Mouse (Mus musculus) macrophage (primary cell): ENCODE data around the gene Dixdc1. TPM values are rescaled to one million over a fixed set of nuclear protein-coding genes. Genes with fewer than 3 reads are reported as not detected.

ENCODE experiments used
- H3K27ac ChIP-seq: fragments of 350-480 bp; formaldehyde crosslinking; 2 replicates; pipeline ENCODE4 v1.9.0; 2021
- H3K36me3 ChIP-seq: fragments of 350-480 bp; formaldehyde crosslinking; 2 replicates; pipeline ENCODE4 v1.9.0; 2021; ENCODE audit errors: inconsistent target
- H3K4me3 ChIP-seq: fragments of 350-480 bp; formaldehyde crosslinking; 2 replicates; pipeline ENCODE4 v1.9.0; 2021; ENCODE audit errors: inconsistent target
- H3K79me2 ChIP-seq: fragments of 350-480 bp; formaldehyde crosslinking; 2 replicates; pipeline ENCODE4 v1.9.0; 2021; ENCODE audit errors: inconsistent target
- whole genome bisulfite sequencing: methylation state at CpG from one replicate; pipeline ENCODE4 v1.1.7; 2026; ENCODE audit warnings: inconsistent platforms; ENCODE audit not compliant: missing documents; 5-methylcytosine and 5-hydroxymethylcytosine counted together
- polyA plus RNA-seq: library from polyadenylated mRNA; stranded (reverse); fragments of 250-400 nt; gene quantifications from 3 replicates; pipeline ENCODE4 v1.2.4, GENCODE M21; 2018; ENCODE audit warnings: inconsistent platforms

Gene Dixdc1
- polyA plus RNA-seq, 1 experiment from 2014 or later = 0.03 TPM

DNA sequence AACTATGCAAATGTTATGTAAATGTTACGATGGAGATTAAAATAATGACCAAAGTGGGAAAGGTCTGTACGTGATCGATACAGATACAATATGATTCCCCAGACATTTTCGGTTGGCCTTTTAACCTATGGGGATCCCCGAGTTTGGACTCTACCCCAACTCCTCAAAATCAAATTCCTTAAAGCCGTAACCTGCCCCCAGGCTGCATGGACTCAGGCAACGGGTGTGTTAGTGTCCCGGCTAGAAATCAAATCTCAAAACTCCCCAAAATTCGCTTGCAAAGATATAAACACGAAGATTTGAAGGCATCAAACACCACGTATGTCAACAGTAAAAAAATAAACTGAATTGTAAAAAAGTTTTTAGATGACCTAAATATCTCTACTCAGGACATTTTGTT is 123.2 kb downstream of the Dixdc1 start:
- Histone ChIP-seq H3K4me3 (peak overlapping the region; percentile 76), H3K79me2 (peaks cover 44% of the 10 kb centered on the region), H3K27ac (no peak overlapping the region), H3K36me3 (peaks cover 26% of the 10 kb centered on the region)
- 45% methylated on average over 10 of the region's 11 CpGs for WGBS

Other genes starting within 250 kb of the Dixdc1 start
- not detected in 3 replicates for gene Plet1, start 245.0 kb downstream of the Dixdc1 start, polyA plus RNA-seq
- gene Pts, start 210.8 kb downstream of the Dixdc1 start, polyA plus RNA-seq = 36.6 to 64.4 TPM (median 48.4 TPM) in 3 replicates
- 44.2 to 59.1 TPM (median 54.5 TPM) in 3 replicates for gene Il18, start 184.7 kb downstream of the Dixdc1 start, polyA plus RNA-seq
- 2.7 to 3.6 TPM (median 2.9 TPM) in 3 replicates for gene Bco2, start 184.3 kb downstream of the Dixdc1 start, polyA plus RNA-seq
- gene Tex12, start 178.2 kb downstream of the Dixdc1 start, polyA plus RNA-seq = not detected in 3 replicates
- gene Sdhd, start 135.7 kb downstream of the Dixdc1 start, polyA plus RNA-seq = 84.1 to 152 TPM (median 148 TPM) in 3 replicates
- 108 to 125 TPM (median 123 TPM) in 3 replicates for gene Timm8b, start 135.6 kb downstream of the Dixdc1 start, polyA plus RNA-seq
- 0.34 to 1.1 TPM (median 0.45 TPM) in 3 replicates for gene Pih1d2, start 122.2 kb downstream of the Dixdc1 start, polyA plus RNA-seq
- 17.0 to 40.6 TPM (median 19.3 TPM) in 3 replicates for gene Nkapd1, start 122.1 kb downstream of the Dixdc1 start, polyA plus RNA-seq
- gene Dlat, start 79.7 kb downstream of the Dixdc1 start, polyA plus RNA-seq = 17.0 to 33.3 TPM (median 24.8 TPM) in 3 replicates
- gene 2310030G06Rik, start 7.0 kb upstream of the Dixdc1 start, polyA plus RNA-seq = not detected in 3 replicates
- 0.48 to 0.95 TPM (median 0.95 TPM) in 3 replicates for gene Cryab, start 11.8 kb upstream of the Dixdc1 start, polyA plus RNA-seq
- not detected in 3 replicates for gene Hspb2, start 12.8 kb upstream of the Dixdc1 start, polyA plus RNA-seq
- 2.4 to 5.8 TPM (median 2.7 TPM) in 3 replicates for gene Fdxacb1, start 28.7 kb upstream of the Dixdc1 start, polyA plus RNA-seq
- gene Alg9, start 35.5 kb upstream of the Dixdc1 start, polyA plus RNA-seq = 15.2 to 18.8 TPM (median 15.5 TPM) in 3 replicates
- gene 1110032A03Rik, start 36.0 kb upstream of the Dixdc1 start, polyA plus RNA-seq = 11.0 to 58.1 TPM (median 28.0 TPM) in 3 replicates
- 14.4 to 23.7 TPM (median 14.9 TPM) in 3 replicates for gene Ppp2r1b, start 105.8 kb upstream of the Dixdc1 start, polyA plus RNA-seq